Mouse (Mus musculus): ENCODE measurements around the gene Rusc2.
A peak's percentile ranks its signal among the peaks of the same experiment; 100 is the strongest.

DNA sequence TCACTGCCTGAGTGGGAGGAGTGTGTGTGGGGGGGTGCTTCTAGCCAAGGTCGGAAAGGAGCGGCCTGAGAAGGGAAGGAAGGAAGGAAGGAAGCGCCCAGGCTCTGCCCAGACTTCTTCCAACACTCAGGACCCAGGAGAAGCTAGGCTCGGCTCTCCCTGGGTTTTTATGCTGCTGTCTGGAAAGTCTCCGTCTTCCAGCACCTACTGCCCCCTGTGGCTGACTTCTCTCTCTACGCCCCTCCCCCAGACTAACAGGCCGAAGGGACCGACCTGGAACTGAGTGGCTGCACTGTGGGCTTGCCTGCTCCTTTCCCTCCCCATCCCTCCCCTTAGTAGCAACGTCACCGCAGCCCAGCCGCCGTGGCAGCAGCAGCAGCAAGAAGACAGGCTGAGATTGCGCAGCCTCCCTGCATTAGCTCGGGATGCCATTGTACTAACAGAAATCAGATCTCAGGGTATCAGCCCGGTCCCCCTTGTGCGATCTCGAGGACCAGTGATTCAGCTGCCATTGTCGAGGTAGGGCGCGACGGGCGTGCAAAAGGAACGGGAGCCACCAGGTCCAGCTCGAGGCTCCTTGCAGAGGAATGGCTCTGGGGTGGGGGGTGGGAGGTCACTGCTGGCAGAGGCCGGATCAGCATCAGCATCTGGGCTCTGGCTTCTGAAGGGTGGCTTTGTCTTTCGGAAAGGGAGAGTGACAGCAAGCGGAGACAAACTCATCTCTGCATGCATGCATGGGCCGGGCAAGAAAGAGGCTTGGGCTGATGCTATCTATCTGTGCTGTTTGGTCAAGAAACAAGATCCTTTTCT lies 24.6 kb downstream of the Rusc2 start:
- TF ChIP-seq CTCF (IDR thresholded peaks at IDR 0.05; ENCODE audit: low read depth) (peak; percentile 79), EP300 (optimal IDR thresholded peaks at IDR 0.05) (no peak)

Measured in stomach, postnatal 0 days (tissue).